Mouse (Mus musculus): Measurements from ENCODE around the gene Gda. TPM values are rescaled to one million over a fixed set of nuclear protein-coding genes. Genes with fewer than 3 reads are reported as not detected.

The Gda gene
- polyA plus RNA-seq, 1 experiment from 2014 or later: 2.0 TPM

DNA sequence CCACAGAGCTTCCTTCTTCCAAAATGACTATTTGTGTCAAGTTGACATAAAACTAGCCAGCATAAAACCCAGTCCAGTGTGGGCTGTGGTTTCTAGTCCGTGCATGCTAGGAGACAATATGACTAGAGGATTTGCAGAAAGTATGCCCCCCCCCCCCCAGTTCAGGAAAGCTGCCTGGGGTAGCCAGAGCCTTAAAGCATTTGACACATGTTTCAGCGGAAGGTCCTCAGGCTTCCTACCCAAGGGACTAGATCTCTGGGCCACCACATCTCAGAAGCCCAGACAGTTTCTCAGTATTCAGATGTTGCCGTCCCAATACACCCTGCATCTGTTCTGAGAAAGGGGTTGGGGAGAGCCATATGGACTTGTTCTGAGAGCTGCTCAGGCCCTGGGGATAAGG, 89.0 kb downstream of the Gda start:
- WGBS: 88% methylated on average over 3 of the region's 3 CpGs
- H3K36me3 ChIP-seq (ENCODE audit: insufficient read depth, low read length): no peaks in the 10 kb centered on the region
- no peak for DNase-seq (ENCODE audit: low spot score)
- H3K9ac ChIP-seq (replicated peaks; ENCODE audit: low read depth): no peak overlapping the region
- ATAC-seq: 0 out of 2 replicates have a peak, but pooled peaks have one; percentile 11
- no peak overlapping the region for H3K4me2 ChIP-seq (replicated peaks; ENCODE audit: low read depth, low read length)
- H3K27me3 ChIP-seq (replicated peaks; ENCODE audit: insufficient read depth, low read length): no peaks in the 10 kb centered on the region
- no peak overlapping the region for H3K27ac ChIP-seq (ENCODE audit: low read length)
- H3K4me1 ChIP-seq (ENCODE audit: insufficient read depth, low read depth, low read length): no peaks in the 10 kb centered on the region
- no peak for TF ChIP-seq CTCF (IDR thresholded peaks at IDR 0.05)
- TF ChIP-seq EP300 (IDR thresholded peaks at IDR 0.05): no peak
- H3K9me3 ChIP-seq (ENCODE audit: low read length): no peaks in the 10 kb centered on the region
- H3K4me3 ChIP-seq (ENCODE audit: low read depth, low read length): no peak overlapping the region

DNA sequence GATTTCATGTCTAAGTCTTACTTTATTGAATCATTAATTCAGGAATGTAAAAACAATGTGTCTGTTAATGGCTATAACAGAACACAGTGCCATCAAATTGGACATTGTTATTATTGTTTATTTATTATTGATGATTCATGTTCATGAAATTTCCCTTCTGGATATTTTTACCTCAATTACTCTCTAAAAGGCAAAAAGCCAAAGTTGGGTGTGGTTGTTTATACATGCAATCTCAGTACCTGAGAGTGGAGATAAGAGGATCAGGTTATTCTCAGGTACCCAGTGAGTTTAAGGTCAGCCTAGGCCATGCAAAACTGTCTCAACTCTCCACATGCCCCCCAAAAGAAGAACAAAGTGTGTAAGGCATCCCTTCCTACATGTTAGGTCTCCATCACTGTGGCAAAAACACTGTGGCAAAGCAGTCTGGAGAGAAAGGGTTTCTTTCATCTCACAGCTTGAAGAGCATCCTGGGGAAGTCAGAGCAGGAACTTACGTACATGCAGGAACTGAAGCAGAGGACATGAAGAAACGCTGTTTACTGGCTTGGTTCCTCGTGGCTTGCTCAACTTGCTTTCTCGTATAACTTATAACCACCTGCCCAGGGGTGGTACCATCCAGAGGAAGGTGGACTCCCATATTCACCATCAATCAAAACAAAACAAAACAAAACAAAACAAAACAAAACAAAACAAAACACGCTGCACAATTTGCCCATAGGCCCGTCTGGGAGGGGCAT, 89.6 kb downstream of the Gda start:
- ATAC-seq: peak; percentile 72
- 62% methylated on average over 6 of the region's 6 CpGs for WGBS

DNA sequence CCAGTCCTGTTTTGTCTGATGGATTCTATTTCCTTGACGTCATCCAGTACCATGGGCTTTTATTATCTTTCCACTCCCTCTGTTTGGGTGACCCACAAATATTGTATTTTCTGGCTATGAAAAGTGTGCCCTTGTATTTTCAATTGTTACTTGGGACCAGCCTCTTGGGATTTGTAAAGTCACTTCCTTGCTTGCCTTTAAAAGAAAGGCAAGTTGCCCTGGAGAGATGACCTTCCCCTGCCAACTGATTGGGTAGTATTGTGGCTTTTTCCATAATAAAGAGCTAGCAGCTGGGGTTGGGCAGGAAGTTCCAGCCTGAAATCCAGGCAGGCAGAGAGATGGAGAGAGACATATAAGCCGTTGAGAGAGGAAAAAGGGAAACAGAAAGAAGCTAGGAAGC, 91.5 kb downstream of the Gda start:
- no peak overlapping the region for H3K9ac ChIP-seq (replicated peaks; ENCODE audit: low read depth)
- no peaks in the 10 kb centered on the region for H3K9me3 ChIP-seq (ENCODE audit: low read length)
- no peak overlapping the region for H3K4me3 ChIP-seq (ENCODE audit: low read depth, low read length)
- no peak for TF ChIP-seq CTCF (IDR thresholded peaks at IDR 0.05)
- no peak for TF ChIP-seq EP300 (IDR thresholded peaks at IDR 0.05)
- H3K27ac ChIP-seq (ENCODE audit: low read length): no peak overlapping the region
- 58% methylated on average over 2 of the region's 2 CpGs for WGBS
- H3K4me1 ChIP-seq (ENCODE audit: insufficient read depth, low read depth, low read length): no peaks in the 10 kb centered on the region
- ATAC-seq (no peak), DNase-seq (ENCODE audit: low spot score) (no peak)
- no peaks in the 10 kb centered on the region for H3K27me3 ChIP-seq (replicated peaks; ENCODE audit: insufficient read depth, low read length)
- no peaks in the 10 kb centered on the region for H3K36me3 ChIP-seq (ENCODE audit: insufficient read depth, low read length)
- no peak overlapping the region for H3K4me2 ChIP-seq (replicated peaks; ENCODE audit: low read depth, low read length)

More for the DNA sequence above, 89.6 kb downstream of the Gda start:
- peak; percentile 46 for DNase-seq (ENCODE audit: low spot score)
- TF ChIP-seq CTCF (IDR thresholded peaks at IDR 0.05) (no peak), EP300 (IDR thresholded peaks at IDR 0.05) (peak; percentile 77)
- no peak overlapping the region for H3K9ac ChIP-seq (replicated peaks; ENCODE audit: low read depth)
- no peaks in the 10 kb centered on the region for H3K4me1 ChIP-seq (ENCODE audit: insufficient read depth, low read depth, low read length)
- H3K27ac ChIP-seq (ENCODE audit: low read length): no peak overlapping the region
- H3K9me3 ChIP-seq (ENCODE audit: low read length): no peaks in the 10 kb centered on the region
- H3K27me3 ChIP-seq (replicated peaks; ENCODE audit: insufficient read depth, low read length): no peaks in the 10 kb centered on the region
- H3K4me2 ChIP-seq (replicated peaks; ENCODE audit: low read depth, low read length): no peak overlapping the region
- H3K36me3 ChIP-seq (ENCODE audit: insufficient read depth, low read length): no peaks in the 10 kb centered on the region
- no peak overlapping the region for H3K4me3 ChIP-seq (ENCODE audit: low read depth, low read length)

DNA sequence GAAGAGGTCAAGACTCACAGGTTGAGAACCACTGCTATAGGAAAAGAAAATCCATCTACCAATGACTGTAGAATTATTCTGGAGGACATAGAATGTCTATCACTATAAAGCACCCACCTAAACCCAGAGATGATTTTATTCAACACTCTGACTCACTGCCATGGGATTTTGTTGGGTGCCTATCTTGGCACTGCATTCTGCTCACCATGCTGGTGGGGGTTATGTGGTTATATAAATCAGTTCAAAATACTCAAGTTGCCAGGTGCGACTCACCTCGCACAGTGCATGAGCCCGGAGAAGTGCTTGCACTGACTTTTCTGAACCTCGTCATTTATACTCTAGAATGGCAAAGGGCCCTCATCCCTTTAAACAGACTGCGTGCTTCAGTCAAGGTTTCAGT, 94.0 kb downstream of the Gda start:
- Histone ChIP-seq H3K36me3 (ENCODE audit: insufficient read depth, low read length) (no peaks in the 10 kb centered on the region), H3K9me3 (ENCODE audit: low read length) (no peaks in the 10 kb centered on the region), H3K27ac (ENCODE audit: low read length) (no peak overlapping the region), H3K27me3 (replicated peaks; ENCODE audit: insufficient read depth, low read length) (no peaks in the 10 kb centered on the region), H3K4me3 (ENCODE audit: low read depth, low read length) (no peak overlapping the region), H3K9ac (replicated peaks; ENCODE audit: low read depth) (no peak overlapping the region), H3K4me2 (replicated peaks; ENCODE audit: low read depth, low read length) (no peak overlapping the region), H3K4me1 (ENCODE audit: insufficient read depth, low read depth, low read length) (no peaks in the 10 kb centered on the region)
- no peak for DNase-seq (ENCODE audit: low spot score)
- no peak for ATAC-seq
- TF ChIP-seq CTCF (IDR thresholded peaks at IDR 0.05) (no peak), EP300 (IDR thresholded peaks at IDR 0.05) (no peak)
- WGBS: 77% methylated on average over 5 of the region's 5 CpGs

GRCm38 (mm10) chr19:21376445-21377218, 96.6 kb downstream of the Gda start:
- Histone ChIP-seq H3K9me3 (ENCODE audit: low read length) (no peaks in the 10 kb centered on the region), H3K9ac (replicated peaks; ENCODE audit: low read depth) (no peak overlapping the region), H3K27me3 (replicated peaks; ENCODE audit: insufficient read depth, low read length) (no peaks in the 10 kb centered on the region), H3K4me1 (ENCODE audit: insufficient read depth, low read depth, low read length) (no peaks in the 10 kb centered on the region), H3K27ac (ENCODE audit: low read length) (no peak overlapping the region), H3K36me3 (ENCODE audit: insufficient read depth, low read length) (no peaks in the 10 kb centered on the region), H3K4me2 (replicated peaks; ENCODE audit: low read depth, low read length) (no peak overlapping the region), H3K4me3 (ENCODE audit: low read depth, low read length) (no peak overlapping the region)
- ATAC-seq: no peak
- peak; percentile 47 for DNase-seq (ENCODE audit: low spot score)
- WGBS: 76% methylated on average over 4 of the region's 4 CpGs
- TF ChIP-seq EP300 (IDR thresholded peaks at IDR 0.05): peak; percentile 88
- no peak for TF ChIP-seq CTCF (IDR thresholded peaks at IDR 0.05)

GRCm38 (mm10) chr19:21373073-21373755, 100.0 kb downstream of the Gda start:
- Histone ChIP-seq H3K27ac (ENCODE audit: low read length) (no peak overlapping the region), H3K9me3 (ENCODE audit: low read length) (no peaks in the 10 kb centered on the region), H3K9ac (replicated peaks; ENCODE audit: low read depth) (no peak overlapping the region), H3K4me3 (ENCODE audit: low read depth, low read length) (no peak overlapping the region), H3K4me1 (ENCODE audit: insufficient read depth, low read depth, low read length) (no peaks in the 10 kb centered on the region), H3K36me3 (ENCODE audit: insufficient read depth, low read length) (no peaks in the 10 kb centered on the region), H3K27me3 (replicated peaks; ENCODE audit: insufficient read depth, low read length) (no peaks in the 10 kb centered on the region), H3K4me2 (replicated peaks; ENCODE audit: low read depth, low read length) (no peak overlapping the region)
- ATAC-seq (no peak), DNase-seq (ENCODE audit: low spot score) (peak; percentile 79)
- no peak for TF ChIP-seq EP300 (IDR thresholded peaks at IDR 0.05)
- peak; percentile 86 for TF ChIP-seq CTCF (IDR thresholded peaks at IDR 0.05)
- 50% methylated on average over 11 of the region's 11 CpGs for whole genome bisulfite sequencing

Measured in lung, postnatal 0 days (tissue).